Mouse (Mus musculus) adrenal gland, adult (tissue): ENCODE data around the gene Uchl4.
"Not testable (repeated sequence)": the region's sequence is repeated elsewhere in the genome, so short reads cannot be mapped to it uniquely, and the experiment has no call there.

Source experiments
- DNase-seq, 2 experiments: peaks; one replicate each; pipeline ENCODE4 v3.0.0; 2022 to 2023; ENCODE audit warnings: low spot score in 1 of 2; ENCODE audit not compliant: inconsistent age in 2 of 2

Uchl4 gene

DNA sequence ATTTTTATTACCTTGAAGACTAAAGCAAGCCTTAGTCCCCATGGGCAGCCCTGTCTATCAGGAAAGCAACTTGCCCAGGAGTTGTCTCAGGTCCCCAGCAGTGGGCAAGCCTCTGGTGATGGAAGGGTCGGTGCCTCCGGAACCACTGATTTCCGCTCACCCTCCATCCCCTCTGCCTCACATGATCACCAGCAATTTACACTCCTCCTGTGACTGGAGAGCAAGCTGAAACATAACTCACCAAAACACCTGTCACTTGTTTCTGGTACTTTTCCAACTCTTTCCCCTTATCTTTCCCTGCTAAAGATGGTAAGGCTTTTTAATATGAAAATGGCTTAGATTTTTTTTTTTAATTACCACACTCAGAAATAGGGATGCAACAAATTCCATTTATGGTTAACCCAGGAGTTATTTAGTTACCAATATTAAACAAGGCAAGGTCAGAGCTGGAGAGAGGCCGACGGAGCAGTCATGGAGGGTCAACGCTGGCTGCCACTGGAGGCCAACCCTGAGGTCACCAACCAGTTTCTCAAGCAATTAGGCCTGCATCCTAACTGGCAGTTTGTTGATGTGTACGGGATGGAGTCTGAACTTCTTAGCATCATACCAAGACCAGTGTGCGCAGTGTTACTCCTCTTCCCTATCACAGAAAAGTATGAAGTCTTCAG, at the start of gene Uchl4:
Gene Uchl4 (plus strand): TSS at position 434 of the 668 bp plus-strand sequence.
- DNase-seq = no peak

DNA sequence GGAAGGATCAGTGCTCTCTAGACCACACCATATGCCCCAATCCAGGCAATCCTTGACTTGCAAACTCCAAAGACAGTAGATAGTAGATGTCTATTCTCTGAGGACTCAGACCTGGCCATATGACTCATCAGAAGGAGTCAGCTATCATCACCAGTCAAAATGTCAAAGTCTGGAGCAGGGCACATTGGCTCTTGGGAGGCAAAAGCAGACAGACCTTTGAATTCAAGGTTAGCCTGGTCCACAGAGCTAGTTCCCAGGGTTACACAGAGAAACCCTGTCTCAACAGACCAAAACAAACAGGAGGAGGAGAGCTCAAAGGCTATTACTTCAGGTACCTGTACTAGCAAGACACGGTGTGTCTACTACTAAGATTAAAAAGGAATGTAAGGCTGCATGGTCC, 41.1 kb upstream of the Uchl4 start:
- peak; percentile 67 to 82 for DNase-seq

DNA sequence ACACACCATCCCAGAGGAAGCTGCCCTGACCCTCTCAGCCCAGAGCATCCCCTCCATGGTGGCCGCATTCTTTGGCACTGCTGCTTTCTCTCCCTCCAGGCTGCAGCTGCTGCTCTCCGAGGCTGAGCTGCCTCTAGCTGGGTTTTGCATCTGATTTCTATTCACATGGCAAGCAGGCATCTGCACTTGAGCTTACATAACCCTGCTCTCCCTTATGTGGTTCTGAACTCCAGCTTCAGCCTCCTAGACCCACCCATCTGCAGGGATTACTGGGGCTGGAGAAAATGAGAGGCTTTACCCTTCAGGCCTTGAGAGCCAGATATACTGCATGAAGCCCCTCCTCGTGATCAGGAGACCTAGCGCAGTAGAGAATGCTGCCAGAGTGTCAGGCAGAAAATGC, 39.4 kb upstream of the Uchl4 start:
- DNase-seq = no peak

DNA sequence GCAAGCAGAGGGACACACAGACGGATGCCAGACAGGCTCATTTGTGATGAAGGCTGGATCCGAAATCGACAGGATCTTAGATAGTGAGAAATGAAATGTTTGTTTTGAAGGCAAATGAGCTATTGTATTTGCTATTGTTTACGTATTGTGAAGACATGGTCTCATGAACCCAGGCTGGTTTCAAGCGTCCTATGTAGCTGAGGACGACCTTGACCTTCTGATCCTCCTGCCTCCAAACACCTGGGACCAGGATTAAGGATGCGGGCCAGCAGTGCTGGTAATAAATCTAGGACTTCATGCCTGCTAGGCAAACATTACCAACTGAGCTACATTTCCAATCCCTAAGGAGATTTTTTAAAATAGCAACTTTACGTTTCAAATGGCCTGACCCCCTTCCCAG, 37.5 kb upstream of the Uchl4 start:
- DNase-seq = no peak

DNA sequence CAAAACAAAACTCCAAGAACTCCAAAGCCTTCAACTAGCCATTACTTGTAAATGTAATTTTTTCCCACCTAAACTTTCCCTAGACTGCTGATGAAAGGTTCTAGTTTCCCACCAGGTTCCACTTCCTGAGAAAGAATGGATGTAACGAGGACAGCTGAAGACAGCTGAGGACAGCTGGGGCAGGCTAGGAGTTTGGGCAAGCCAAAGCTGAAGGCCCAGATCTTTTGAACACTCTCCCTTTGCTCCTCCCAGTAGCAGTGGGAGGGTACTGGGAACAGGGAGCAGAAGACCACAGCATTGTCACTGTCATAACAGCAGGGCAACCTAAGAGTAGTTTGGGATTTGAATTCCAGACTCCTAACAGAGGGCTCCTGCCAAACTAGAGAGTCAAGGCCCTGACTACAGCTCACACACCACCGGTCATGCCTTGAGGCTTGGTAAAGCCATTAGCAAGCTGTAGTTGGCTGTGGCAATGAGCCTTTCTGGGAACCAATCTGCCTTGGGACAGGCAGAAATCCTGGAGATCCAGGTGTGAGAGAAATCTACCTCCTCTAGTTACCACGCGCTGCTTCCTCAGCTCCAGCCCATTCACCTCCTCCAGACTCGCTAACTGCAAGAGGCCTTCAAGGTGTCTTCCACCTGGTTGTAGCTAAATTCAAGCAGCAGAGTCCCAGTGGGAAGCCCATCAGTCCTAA, 36.8 kb upstream of the Uchl4 start:
- DNase-seq = no peak

DNA sequence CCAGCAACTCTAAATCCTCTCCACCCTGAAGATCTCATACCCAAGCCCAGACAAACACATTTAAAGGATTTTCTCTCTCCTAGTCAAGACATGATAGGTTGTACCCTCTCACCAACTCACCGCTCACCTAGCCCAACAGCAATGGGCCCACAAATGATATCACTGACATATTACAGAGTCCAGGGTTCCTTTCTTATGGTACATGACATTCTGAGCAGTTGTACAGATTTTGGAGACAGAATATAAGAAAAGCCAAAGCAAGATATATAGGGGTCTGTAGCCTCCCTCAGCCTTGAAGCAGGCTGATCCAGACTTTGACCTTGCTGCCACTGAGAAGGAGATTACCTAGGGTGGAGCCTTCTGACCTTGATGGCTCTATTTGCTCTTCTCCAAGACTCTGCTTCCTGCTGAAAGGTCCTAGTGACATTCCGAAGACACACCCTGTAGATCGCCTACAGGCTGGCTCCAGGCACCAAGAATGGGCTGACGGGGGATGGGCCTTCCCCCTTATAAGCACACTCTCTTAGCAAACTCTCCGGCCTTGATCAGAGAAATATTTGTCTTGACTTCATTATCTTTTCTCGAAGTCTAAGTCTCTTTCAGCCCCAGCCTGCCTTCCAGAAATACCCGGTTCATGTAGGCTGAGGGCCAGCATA, 36.1 kb upstream of the Uchl4 start:
- not testable (repeated sequence) for DNase-seq

DNA sequence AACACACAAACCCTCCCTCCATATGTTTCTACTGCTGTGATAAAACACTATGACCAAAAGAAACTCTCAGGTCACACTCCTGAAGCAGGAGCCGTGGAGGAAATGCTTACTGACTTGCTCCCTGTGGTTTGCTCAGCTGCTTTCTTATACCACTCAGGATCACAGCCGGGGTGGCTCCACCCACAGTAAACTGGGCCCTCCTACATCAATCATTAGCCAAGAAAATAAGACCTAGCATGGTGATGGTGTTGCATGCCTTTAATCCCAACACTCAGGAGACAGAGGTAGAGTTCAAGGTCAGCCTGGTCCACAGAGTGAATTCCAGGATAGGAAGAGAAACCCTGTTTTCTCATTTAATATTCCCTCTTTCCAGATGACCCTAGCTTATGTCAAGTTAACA, 35.1 kb upstream of the Uchl4 start:
- no peak for DNase-seq

DNA sequence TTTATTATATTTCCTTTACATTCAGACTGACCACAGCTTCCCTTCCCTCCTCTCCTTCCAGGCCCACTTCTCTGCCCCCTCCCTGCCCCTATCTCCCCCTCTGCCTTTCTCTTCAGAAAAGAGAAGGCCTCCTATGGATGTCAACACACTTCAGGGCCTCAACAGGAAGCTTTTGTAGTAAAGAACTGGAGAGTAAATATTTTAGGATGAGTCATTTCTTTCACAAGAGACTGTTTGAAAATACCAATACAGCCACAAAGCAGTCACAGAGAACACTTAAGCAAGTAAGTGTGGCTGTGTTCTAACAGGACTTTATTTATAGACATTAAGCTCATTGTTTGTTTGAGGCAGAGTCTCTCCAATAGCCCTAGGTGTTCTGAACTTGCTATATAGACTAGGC, 32.7 kb upstream of the Uchl4 start:
- DNase-seq = no peak

DNA sequence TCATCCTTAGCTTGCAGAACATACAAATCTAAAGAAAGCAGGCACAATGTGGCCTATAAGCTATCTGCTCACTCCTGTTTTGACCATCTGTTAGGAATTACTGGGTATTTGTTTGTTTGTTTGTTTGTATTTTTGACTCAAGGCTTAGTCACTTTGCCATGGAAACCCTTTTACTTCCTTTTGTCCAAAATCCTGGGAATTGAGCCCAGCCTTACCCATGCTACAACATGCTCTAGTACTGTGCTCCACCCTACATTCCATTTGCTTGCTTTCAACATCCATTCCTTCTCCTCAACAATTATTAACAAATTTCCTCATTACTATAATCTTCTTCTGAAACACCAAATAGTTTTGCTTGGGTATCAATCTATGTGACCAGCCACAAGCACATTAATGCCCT, 32.1 kb upstream of the Uchl4 start:
- DNase-seq = no peak

DNA sequence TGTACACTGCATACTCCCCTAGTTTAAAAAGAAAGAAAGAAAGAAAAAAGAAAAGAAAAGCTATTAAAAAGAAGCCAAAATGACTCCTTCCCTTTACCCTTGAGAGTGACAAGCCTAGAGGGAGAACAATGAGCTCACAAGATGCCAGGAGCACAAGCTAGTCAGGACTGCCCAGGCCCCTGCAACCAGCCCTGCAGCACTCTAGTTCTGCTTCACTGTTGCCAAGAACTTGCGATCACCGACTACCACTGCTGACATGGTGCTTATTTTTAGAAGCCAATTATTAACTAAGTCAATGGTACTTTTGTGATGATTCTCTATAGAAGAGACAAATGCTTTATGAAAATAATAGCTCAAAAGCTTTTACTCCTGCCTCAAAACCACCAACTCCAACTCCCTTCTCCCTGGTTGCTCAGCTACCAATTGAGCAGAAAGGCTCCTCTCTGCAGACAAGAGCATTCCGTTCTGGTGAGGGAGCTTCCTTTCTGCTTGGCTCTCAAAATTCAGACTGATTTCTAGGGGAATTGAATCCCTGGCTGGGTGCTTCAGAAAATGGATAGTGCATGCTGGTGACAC, 27.4 kb upstream of the Uchl4 start:
- DNase-seq = no peak

DNA sequence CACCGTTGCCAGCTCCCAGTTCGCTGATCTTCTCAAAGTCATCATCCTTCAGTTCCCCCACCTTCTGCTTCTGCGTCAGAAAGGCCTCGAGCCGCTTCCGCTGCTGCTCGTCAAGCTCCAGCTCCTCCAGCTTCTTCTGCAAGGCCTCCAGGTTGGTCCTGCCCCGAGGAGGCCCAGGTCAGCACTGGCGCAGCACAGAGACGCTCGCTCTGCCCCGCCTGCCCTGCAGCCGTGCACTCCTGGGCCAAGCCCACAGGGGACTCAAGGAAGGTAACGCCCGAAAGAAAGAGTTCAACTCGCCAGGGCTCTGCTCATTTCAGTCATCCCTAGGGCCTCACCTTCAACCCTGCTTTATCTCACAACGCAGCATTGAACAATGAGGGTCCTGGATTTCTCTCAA, 20.5 kb upstream of the Uchl4 start:
- no peak for DNase-seq

DNA sequence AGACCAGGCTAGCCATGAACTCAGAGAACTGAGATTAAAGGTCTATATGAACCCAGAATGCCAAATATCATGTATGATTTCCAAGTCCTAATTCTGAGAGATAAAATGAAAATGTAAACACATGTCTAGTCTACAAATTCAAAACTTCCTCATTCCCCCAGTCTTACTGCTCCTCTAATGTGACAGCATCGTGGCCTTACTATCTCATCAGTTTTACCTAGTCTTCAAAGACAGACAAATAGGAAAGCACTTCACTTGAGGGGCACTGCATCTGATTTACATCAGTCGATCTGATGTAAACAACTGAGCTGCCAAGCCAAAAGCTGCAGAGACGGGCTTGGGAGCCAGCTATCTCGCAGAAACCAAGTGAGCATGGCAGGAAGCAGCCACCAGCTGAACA, 18.9 kb upstream of the Uchl4 start:
- DNase-seq = no peak

DNA sequence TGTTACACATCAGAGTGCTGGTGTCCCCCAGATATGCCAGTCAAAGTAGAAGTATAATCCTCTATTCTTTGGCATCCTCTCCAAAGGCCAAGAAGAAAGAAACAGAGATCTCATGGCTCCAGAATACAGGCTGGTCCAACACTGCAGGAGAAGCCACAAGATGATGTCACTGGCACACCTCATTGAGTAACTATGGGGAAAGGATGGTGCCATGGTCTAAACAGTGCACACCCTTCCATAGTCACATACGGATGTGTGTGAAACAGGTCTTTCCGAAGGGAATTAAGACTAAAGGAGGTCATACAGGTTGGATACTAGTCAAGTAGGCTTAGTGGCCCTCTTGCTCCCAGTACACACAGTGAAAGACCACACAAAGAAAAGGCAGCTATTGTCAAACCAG, 18.4 kb upstream of the Uchl4 start:
- DNase-seq = no peak

DNA sequence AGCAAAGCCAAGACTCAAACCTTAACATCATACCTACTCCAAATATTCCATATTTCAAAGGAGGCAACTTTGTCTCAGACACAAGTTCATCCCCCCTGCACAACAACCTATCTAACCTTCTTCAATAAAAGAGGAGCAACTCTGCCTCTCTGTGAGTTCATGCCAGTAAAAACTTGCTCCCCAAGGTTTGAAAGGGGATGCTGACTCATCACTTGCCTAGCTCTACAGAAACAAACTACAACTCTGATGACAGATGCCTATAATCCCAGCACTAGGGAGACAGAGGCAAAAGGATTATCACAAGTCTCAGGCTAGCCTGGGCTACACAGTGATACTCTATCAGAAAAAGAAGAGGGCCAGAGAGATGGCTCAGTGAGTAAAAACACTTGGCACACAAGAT, 17.1 kb upstream of the Uchl4 start:
- peak in 1 of 2 experiments; percentile 50 for DNase-seq

DNA sequence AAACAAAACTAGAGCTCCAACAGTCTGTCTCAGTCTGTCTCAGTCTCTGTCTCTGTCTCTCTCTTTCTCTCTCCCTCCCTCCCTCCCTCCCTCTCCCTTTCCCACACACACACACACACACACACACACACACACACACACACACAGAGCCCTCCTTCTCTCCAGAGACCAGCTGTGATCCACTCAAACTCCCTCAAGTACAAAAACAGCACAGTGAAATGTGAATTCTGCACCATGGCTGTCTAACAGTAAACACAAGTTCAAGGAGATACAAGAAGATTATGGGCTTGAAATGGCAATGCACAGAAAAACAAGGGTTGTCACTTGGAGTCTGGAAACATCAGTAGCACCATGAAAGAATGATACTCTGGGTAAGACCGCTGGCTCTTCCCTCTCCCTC, 15.7 kb upstream of the Uchl4 start:
- DNase-seq = no peak

DNA sequence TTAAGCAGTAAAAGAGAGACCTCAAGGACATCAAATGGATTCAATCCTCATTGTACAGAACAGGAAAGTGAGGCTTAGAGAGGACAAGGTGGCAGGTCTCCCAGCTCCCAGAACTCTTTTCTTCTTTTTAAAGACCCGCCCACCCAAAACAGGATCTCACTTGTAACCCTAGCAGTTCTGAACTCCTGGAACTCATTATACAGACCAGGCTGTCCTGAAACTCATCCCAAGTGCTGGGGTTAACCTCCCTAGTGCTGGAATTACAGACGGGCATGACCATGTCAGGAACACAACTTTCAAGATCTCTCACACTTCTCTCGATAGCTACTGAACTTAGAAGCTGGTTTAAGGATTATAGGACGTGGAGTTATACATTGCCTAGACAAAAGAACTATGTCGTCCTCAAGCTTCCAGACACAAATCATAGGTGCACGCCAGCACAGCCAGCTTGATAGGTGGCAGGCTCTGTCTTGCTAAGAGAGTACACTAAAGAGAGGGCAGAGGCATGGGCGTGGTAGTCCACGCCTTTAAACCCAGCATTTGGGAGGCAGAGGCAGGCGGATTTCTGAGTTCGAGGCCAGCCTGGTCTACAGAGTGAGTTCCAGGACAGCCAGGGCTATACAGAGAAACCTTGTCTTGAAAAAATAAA, 15.1 kb upstream of the Uchl4 start:
- no peak for DNase-seq

DNA sequence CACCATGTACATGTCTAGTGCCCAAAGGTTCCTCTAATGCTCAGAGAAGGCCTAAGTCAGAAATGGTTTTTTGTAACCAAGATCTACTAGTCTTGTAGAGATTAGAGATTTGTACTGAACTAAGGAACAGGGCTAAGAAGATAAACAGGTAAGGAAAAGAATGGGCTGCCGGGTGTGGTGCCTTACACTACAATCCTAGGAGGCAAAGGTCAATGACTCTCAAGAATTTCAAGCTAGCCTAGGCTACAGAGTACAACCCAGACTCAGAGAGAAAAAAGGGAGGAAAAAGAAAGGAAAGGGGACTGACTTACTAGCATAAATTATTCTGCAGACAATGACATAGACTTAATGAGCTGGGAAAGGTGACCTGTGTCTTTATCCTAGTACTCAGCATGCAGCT, 14.4 kb upstream of the Uchl4 start:
- no peak for DNase-seq

DNA sequence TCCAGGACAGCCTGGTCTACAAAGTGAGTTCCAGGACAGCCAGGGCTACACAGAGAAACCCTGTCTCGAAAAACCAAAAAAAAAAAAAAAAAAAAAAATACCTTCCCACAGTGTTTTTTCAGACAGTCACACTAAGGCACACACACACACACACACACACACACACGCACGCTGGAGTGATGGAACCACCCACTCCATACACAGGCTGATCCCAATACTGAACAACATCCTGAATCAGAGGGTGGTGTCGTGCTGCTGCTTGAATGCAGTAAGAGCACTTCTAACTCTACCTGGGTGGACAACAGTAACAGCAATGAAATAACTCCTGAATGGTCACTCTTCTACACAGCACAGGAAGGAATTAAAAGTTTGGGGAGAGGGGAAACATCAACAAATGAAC, 13.5 kb upstream of the Uchl4 start:
- DNase-seq = no peak

DNA sequence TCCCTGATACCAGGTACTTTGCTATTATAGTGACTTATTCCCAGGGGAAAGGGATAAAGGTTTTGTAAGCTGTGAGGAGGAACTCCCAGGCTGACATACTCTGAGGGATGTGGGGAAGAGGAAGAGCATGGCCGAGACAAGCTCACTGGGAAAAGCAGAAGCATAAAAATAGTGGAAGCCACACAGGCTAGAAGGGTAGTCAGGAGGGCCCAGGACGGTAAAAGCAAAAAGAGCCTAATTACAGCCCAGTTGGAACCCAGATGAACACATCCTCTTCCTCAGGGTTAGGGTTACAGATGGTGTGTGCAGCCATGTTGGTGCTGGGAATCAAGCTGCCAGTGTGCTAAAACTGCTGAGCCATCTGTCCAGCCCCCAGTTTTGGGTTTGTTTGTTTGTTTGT, 12.9 kb upstream of the Uchl4 start:
- DNase-seq = no peak

DNA sequence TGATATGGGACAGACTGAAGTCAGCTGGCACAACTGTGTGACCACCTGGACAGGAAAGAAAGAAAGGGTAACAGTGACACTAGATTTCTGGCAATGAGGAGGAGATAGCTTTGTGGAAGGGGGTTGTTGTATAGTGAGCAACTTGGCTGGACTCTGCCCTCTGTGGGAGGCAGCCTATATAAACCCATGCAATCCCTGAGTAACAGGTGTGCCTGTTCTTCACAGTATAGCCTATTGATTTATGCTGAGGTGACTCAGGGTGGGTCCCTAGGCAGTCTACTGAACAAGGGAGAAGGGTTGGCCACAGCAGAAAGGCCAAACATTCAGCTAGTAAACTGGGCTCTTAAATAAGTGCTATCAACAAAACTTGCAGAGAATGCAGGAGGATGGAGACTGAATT, 9.2 kb upstream of the Uchl4 start:
- DNase-seq = no peak

DNA sequence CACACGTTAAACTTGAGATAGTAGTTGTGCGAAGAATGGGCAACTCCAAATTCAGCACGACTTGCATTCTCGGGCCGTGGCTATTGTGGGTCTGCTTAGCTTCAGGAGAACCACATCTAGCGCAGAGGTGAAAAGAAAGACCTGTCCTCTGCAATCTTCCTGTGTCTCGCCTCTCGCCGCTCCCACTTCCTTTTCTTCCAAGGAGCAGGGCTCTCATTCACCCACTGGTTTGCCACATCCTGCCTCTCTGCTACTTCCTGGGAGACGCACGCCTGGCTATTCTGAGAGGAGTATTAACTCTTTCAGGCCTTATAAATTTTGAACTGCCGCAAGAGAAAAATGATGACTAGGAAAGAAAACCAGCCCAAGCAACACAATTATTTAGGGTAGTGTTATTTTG, 7.3 kb upstream of the Uchl4 start:
- peak in 1 of 2 experiments; percentile 30 for DNase-seq

DNA sequence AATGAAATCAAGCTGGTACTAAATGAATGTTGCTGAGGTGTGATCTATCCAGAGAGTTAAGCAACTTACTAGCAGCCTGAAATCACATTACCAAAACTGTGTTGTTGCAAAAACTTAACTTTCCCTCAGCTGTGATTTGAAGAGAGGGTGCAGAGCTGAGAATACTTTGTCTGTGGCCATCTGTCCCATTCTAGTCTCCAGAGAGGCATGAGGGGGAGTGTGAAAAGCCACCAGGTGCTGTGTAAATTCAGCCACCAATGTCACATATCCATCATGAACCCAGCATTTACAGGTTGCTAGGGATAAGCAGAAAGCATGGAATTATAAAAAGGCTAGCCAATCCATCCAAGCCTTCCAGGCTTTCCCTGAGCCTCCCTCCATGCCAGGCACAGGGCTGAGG, 6.0 kb upstream of the Uchl4 start:
- DNase-seq = no peak
